ENCODE assay signal across 16 mouse cellular contexts in the genomic region with DNA sequence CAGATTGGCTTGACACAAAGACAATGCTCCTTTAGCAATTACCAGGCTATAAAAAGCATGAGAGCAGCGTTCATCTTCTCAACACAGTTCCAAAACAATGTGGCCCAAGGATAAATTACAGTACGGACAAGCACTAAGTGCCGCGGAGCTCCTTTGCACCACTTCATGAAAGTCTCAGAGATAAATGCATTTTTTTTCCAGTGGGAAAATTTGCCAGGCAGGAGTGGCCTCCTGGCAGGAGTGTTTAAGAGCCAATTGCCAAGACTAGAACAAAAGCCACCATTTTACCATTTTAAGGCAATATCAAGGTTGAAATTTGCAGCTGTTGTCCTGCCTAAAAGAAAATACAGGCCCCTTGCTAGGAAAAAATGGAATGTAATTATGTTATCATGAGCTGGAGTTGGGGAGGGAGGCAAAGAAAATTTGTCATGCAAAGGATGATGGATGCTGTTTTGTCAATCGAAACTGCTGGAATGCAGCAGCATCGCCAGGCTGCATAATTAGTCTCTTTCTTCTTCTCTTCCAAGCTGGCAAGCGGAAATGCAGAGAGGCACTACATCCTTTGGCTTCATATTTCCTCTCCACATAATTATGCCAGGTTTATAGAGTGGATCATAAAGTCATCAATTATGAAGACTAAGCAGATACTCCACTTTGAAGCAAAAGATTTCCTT. TPM values are rescaled to one million over a fixed set of nuclear protein-coding genes. Genes with fewer than 3 reads are reported as not detected.
A peak's percentile ranks its signal among the peaks of the same experiment; 100 is the strongest.
DNase-seq lines count a peak whose midpoint lies in the region; ATAC-seq lines count a peak whose summit lies in the region.
"Had no signal": no experiment of that assay in that cellular context is flagged by ENCODE, and none has a peak within 500 bp of the region (broad histone marks: within the 10 kb centered on the region; RNA-seq: fewer than 3 reads in every experiment).

No protein-coding gene starts in this region.

- H3K4me2 ChIP-seq in hindbrain, embryonic 14.5 days (replicated peaks): no peak overlapping the region
- H3K4me2 ChIP-seq: embryonic facial prominence, embryonic 15.5 days; heart, embryonic 15.5 days; liver, embryonic 15.5 days had no signal

- no peaks in the 10 kb centered on the region for H3K9me3 ChIP-seq in hindbrain, embryonic 14.5 days (ENCODE audit: control insufficient read depth, low read length)
- H3K9me3 ChIP-seq in hindbrain, embryonic 10.5 days: no peaks in the 10 kb centered on the region
- H3K9me3 ChIP-seq: embryonic facial prominence, embryonic 15.5 days; G1E; heart, embryonic 15.5 days; liver, embryonic 15.5 days had no signal

- ATAC-seq in hindbrain, embryonic 14.5 days (ENCODE audit: low FRiP score): no peak

- 0 out of 2 replicates have a peak, but pooled peaks cover 7% of the 10 kb centered on the region for H3K4me1 ChIP-seq in hindbrain, embryonic 14.5 days (replicated peaks; ENCODE audit: control insufficient read depth, insufficient read depth, low read length)
- H3K4me1 ChIP-seq in hindbrain, embryonic 10.5 days (replicated peaks): peaks cover 8% of the 10 kb centered on the region; the same call in 1 of the 2 replicates
- H3K4me1 ChIP-seq: embryonic facial prominence, embryonic 15.5 days; heart, embryonic 15.5 days had no signal

- WGBS in hindbrain, embryonic 14.5 days: 41% methylated on average over 7 of the region's 7 CpGs
- 71% methylated on average over 7 of the region's 7 CpGs for WGBS in hindbrain, embryonic 10.5 days

- no peak overlapping the region for H3K9ac ChIP-seq in hindbrain, embryonic 14.5 days
- H3K9ac ChIP-seq: embryonic facial prominence, embryonic 15.5 days; heart, embryonic 15.5 days; liver, embryonic 15.5 days had no signal

- no peaks in the 10 kb centered on the region for H3K36me3 ChIP-seq in hindbrain, embryonic 14.5 days (replicated peaks; ENCODE audit: control insufficient read depth, insufficient read depth)
- H3K36me3 ChIP-seq in hindbrain, embryonic 10.5 days: no peaks in the 10 kb centered on the region
- H3K36me3 ChIP-seq: embryonic facial prominence, embryonic 15.5 days; G1E; heart, embryonic 15.5 days; liver, embryonic 15.5 days had no signal

- no peaks in the 10 kb centered on the region for H3K27me3 ChIP-seq in hindbrain, embryonic 14.5 days (ENCODE audit: control insufficient read depth, insufficient read depth, low read length)
- no peaks in the 10 kb centered on the region for H3K27me3 ChIP-seq in hindbrain, embryonic 10.5 days (ENCODE audit: insufficient read depth, poor library complexity, severe bottlenecking)
- H3K27me3 ChIP-seq: embryonic facial prominence, embryonic 15.5 days; heart, embryonic 15.5 days had no signal

- H3K27ac ChIP-seq in hindbrain, embryonic 14.5 days: peak overlapping the region; percentile 71
- H3K27ac ChIP-seq in hindbrain, embryonic 10.5 days: no peak overlapping the region
- H3K27ac ChIP-seq: embryonic facial prominence, embryonic 15.5 days; heart, embryonic 15.5 days; liver, embryonic 15.5 days had no signal

- peak; percentile 49 for DNase-seq in hindbrain, embryonic 14.5 days (ENCODE audit: low spot score)
- DNase-seq in hindbrain, embryonic 10.5 days (ENCODE audit: low spot score): no peak
- peak; percentile 4 for DNase-seq in ovary, postnatal 14 days (ENCODE audit: low spot score)
- DNase-seq in ovary, postnatal 10 days (ENCODE audit: low spot score): no peak
- DNase-seq in mesoderm, embryonic 11.5 days (ENCODE audit: low read depth, low spot score): peak; percentile 12
- DNase-seq in left cerebral cortex, postnatal 4 days: no peak
- DNase-seq in thymus, postnatal 36 days: no peak
- DNase-seq: adrenal gland, postnatal 25 days; cerebellum, adult 11 months; kidney, postnatal 14 days; thymus, postnatal 4 days had no signal

- intact Hi-C loops in left cerebral cortex, postnatal 4 days (cut with DNase I): no loop called here

- H3K4me3 ChIP-seq in hindbrain, embryonic 14.5 days (replicated peaks; ENCODE audit: low read length): no peak overlapping the region
- H3K4me3 ChIP-seq in hindbrain, embryonic 10.5 days: no peak overlapping the region
- H3K4me3 ChIP-seq: embryonic facial prominence, embryonic 15.5 days; heart, embryonic 15.5 days; liver, embryonic 15.5 days had no signal

RNA-seq across cellular contexts. Expression of gene Mgll, which starts 40.7 kb away (rescaled TPM):
- polyA plus RNA-seq in hindbrain, embryonic 14.5 days (2014; fragmentation: Nextera tagmentation; extraction: Ambion mirVana): 51.1 and 51.3 TPM in 2 replicates
- 4.3 and 10.2 TPM in 2 replicates for polyA plus RNA-seq in hindbrain, embryonic 10.5 days (2016; fragmentation: Nextera tagmentation; extraction: Ambion mirVana)
- total RNA-seq in left cerebral cortex, postnatal 4 days (2021): 10 to 100 TPM; 32.9 to 40.7 TPM

RNA-seq across cellular contexts. Expression of gene Kbtbd12, which starts 45.8 kb away (rescaled TPM):
- polyA plus RNA-seq in hindbrain, embryonic 14.5 days (2014; fragmentation: Nextera tagmentation; extraction: Ambion mirVana): 0.62 TPM in 1 of 2 replicates, not detected in the other
- not detected in 2 replicates for polyA plus RNA-seq in hindbrain, embryonic 10.5 days (2016; fragmentation: Nextera tagmentation; extraction: Ambion mirVana)
- under 1 TPM in 1 of 2 experiments, not detected in 1; 0.32 TPM for total RNA-seq in left cerebral cortex, postnatal 4 days (2021)
- polyA plus RNA-seq: G1E; limb, embryonic 11.5 days had no signal

Comparison
In these comparisons a context has a peak if more than half of its experiments do, and no peak if none do; other contexts are left out.
1. DNase-seq: peak in hindbrain, embryonic 14.5 days (single experiment), ovary, postnatal 14 days (single experiment) and mesoderm, embryonic 11.5 days (single experiment); none in hindbrain, embryonic 10.5 days (single experiment), ovary, postnatal 10 days (single experiment), left cerebral cortex, postnatal 4 days (single experiment) and thymus, postnatal 36 days (0 of 2).